ENCODE assay signal across 15 mouse cellular contexts in genomic region chr12:102566951-102567350, GRCm38 (mm10). TPM values are rescaled to one million over a fixed set of nuclear protein-coding genes. Genes with fewer than 3 reads are reported as not detected.
DNase-seq lines count a peak whose midpoint lies in the region.
"Had no signal": no experiment of that assay in that cellular context is flagged by ENCODE, and none has a peak within 500 bp of the region (broad histone marks: within the 10 kb centered on the region; RNA-seq: fewer than 3 reads in every experiment).

No protein-coding gene starts in this region.

- peak; percentile 26 for DNase-seq in cerebellum, adult 9-10 months
- no peak for DNase-seq in cerebellum, postnatal 4 days (ENCODE audit: low spot score in 2 of 2)
- DNase-seq in left cerebral cortex, postnatal 4 days = peak; percentile 60
- DNase-seq in left cerebral cortex, adult 18-20 months (ENCODE audit: low spot score in 2 of 2) = no peak
- peak; percentile 44 for DNase-seq in 416B (ENCODE audit: low read depth)
- no peak for DNase-seq in right cerebral cortex, postnatal 25 days
- DNase-seq: adrenal gland, postnatal 25 days; B cell, adult 2 months; embryo, embryonic 11 days; gastrocnemius, adult 2 months; gastrocnemius, postnatal 25 days had no signal

- intact Hi-C loops in left cerebral cortex, postnatal 4 days (cut with DNase I) = no loop called here

RNA-seq across cellular contexts. Expression of gene Chga, which starts 12.2 kb away (rescaled TPM):
- 100 to 1,000 TPM; 105 to 113 TPM for total RNA-seq in left cerebral cortex, postnatal 4 days (2021)
- total RNA-seq in left cerebral cortex, adult 18-20 months (2021) = 100 to 1,000 TPM; 151 to 236 TPM
- total RNA-seq: common myeloid progenitor, adult 5-6 weeks; gastrocnemius, adult 2 months; gastrocnemius, postnatal 25 days; granulocyte monocyte progenitor cell, adult 5-6 weeks; heart, postnatal 25 days; MEL had no signal

Comparison
In these comparisons a context has a peak if more than half of its experiments do, and no peak if none do; other contexts are left out.
1. DNase-seq: peak in cerebellum, adult 9-10 months (single experiment), left cerebral cortex, postnatal 4 days (single experiment) and 416B (single experiment); none in cerebellum, postnatal 4 days (0 of 2), left cerebral cortex, adult 18-20 months (0 of 2) and right cerebral cortex, postnatal 25 days (single experiment).